Mouse (Mus musculus): ENCODE measurements at regions not wholly inside any gene's neighbourhood (a gene's known extent, or its start where the extent isn't known, plus 50 kb on each side); places are given as distances from the start of the nearest gene placed in this dataset.

GRCm38 (mm10) chr14:31930367-31930766 lies 98.4 kb upstream of the Galnt15 start:
- H3K4me3 ChIP-seq: no peak overlapping the region
- H3K9ac ChIP-seq: no peak overlapping the region
- H3K9me3 ChIP-seq: peaks cover 6% of the 10 kb centered on the region; the same call in 1 of the 2 replicates
- H3K4me1 ChIP-seq: peaks cover 27% of the 10 kb centered on the region
- WGBS: 46% methylated on average over 9 of the region's 9 CpGs
- H3K4me2 ChIP-seq (replicated peaks): 0 out of 2 replicates have a peak overlapping the region, but pooled peaks have one; percentile 14
- peak overlapping the region; percentile 70; the same call in 1 of the 2 replicates for H3K27ac ChIP-seq
- H3K27me3 ChIP-seq: no peaks in the 10 kb centered on the region
- H3K36me3 ChIP-seq: no peaks in the 10 kb centered on the region
- no peak for ATAC-seq (ENCODE audit: low FRiP score, low read depth)

- WGBS: 81% methylated on average over 5 of the region's 5 CpGs
- ATAC-seq (ENCODE audit: low FRiP score, low read depth): no peak
- H3K36me3 ChIP-seq: no peaks in the 10 kb centered on the region
- H3K9me3 ChIP-seq: no peaks in the 10 kb centered on the region
- peaks cover 27% of the 10 kb centered on the region for H3K4me1 ChIP-seq
- H3K4me3 ChIP-seq: no peak overlapping the region
- no peaks in the 10 kb centered on the region for H3K27me3 ChIP-seq
- no peak overlapping the region for H3K27ac ChIP-seq
- no peak overlapping the region for H3K4me2 ChIP-seq (replicated peaks)
- H3K9ac ChIP-seq: no peak overlapping the region
These were observed 96.8 kb upstream of the Galnt15 start for GRCm38 (mm10) chr14:31931971-31932370.

- H3K9ac ChIP-seq: peak overlapping the region; percentile 63; the same call in 1 of the 2 replicates
- H3K4me2 ChIP-seq (replicated peaks): peak overlapping the region; percentile 71
- H3K36me3 ChIP-seq: no peaks in the 10 kb centered on the region
- no peak overlapping the region for H3K27ac ChIP-seq
- no peak for ATAC-seq (ENCODE audit: low FRiP score, low read depth)
- peaks cover 27% of the 10 kb centered on the region for H3K4me1 ChIP-seq
- H3K9me3 ChIP-seq: 0 out of 2 replicates have a peak, but pooled peaks cover 4% of the 10 kb centered on the region
- WGBS: 1% methylated on average over 9 of the region's 9 CpGs
- H3K4me3 ChIP-seq: peak overlapping the region; percentile 42
- no peaks in the 10 kb centered on the region for H3K27me3 ChIP-seq
These were observed 95.3 kb upstream of the Galnt15 start for GRCm38 (mm10) chr14:31933441-31933840.

- peaks cover 27% of the 10 kb centered on the region for H3K4me1 ChIP-seq
- WGBS: 0% methylated on average over 12 of the region's 13 CpGs
- H3K9me3 ChIP-seq: 0 out of 2 replicates have a peak, but pooled peaks cover 4% of the 10 kb centered on the region
- H3K9ac ChIP-seq: peak overlapping the region; percentile 63
- H3K4me3 ChIP-seq: peak overlapping the region; percentile 42
- H3K4me2 ChIP-seq (replicated peaks): peak overlapping the region; percentile 71
- ATAC-seq (ENCODE audit: low FRiP score, low read depth): peak; percentile 71
- no peak overlapping the region for H3K27ac ChIP-seq
- no peaks in the 10 kb centered on the region for H3K36me3 ChIP-seq
- no peaks in the 10 kb centered on the region for H3K27me3 ChIP-seq
These were observed 94.9 kb upstream of the Galnt15 start for GRCm38 (mm10) chr14:31933841-31934271.

- under 1% methylated on average over 5 of the region's 6 CpGs for whole genome bisulfite sequencing
- Histone ChIP-seq H3K4me2 (replicated peaks) (peak overlapping the region; percentile 71), H3K27me3 (no peaks in the 10 kb centered on the region), H3K4me1 (peaks cover 27% of the 10 kb centered on the region), H3K9me3 (0 out of 2 replicates have a peak, but pooled peaks cover 4% of the 10 kb centered on the region), H3K36me3 (no peaks in the 10 kb centered on the region), H3K4me3 (peak overlapping the region; percentile 42), H3K9ac (peak overlapping the region; percentile 63), H3K27ac (peak overlapping the region; percentile 48; the same call in 1 of the 2 replicates)
- peak; percentile 43; the same call in 1 of the 2 replicates for ATAC-seq (ENCODE audit: low FRiP score, low read depth)
These were observed 94.5 kb upstream of the Galnt15 start for GRCm38 (mm10) chr14:31934321-31934720.

- H3K9ac ChIP-seq: peak overlapping the region; percentile 63; the same call in 1 of the 2 replicates
- 0 out of 2 replicates have a peak, but pooled peaks cover 4% of the 10 kb centered on the region for H3K9me3 ChIP-seq
- 21% methylated on average over 3 of the region's 3 CpGs for whole genome bisulfite sequencing
- H3K27me3 ChIP-seq: no peaks in the 10 kb centered on the region
- H3K27ac ChIP-seq: no peak overlapping the region
- no peaks in the 10 kb centered on the region for H3K36me3 ChIP-seq
- H3K4me3 ChIP-seq: peak overlapping the region; percentile 42
- H3K4me2 ChIP-seq (replicated peaks): peak overlapping the region; percentile 71
- H3K4me1 ChIP-seq: peaks cover 27% of the 10 kb centered on the region
- ATAC-seq (ENCODE audit: low FRiP score, low read depth): no peak
These were observed 94.0 kb upstream of the Galnt15 start for GRCm38 (mm10) chr14:31934771-31935170.

GRCm38 (mm10) chr14:31935411-31935810 lies 93.4 kb upstream of the Galnt15 start:
- no peak overlapping the region for H3K9ac ChIP-seq
- peaks cover 24% of the 10 kb centered on the region for H3K4me1 ChIP-seq
- no peak overlapping the region for H3K4me3 ChIP-seq
- no peak overlapping the region for H3K4me2 ChIP-seq (replicated peaks)
- no peak for ATAC-seq (ENCODE audit: low FRiP score, low read depth)
- no peak overlapping the region for H3K27ac ChIP-seq
- 50% methylated on average over 3 of the region's 3 CpGs for WGBS
- no peaks in the 10 kb centered on the region for H3K27me3 ChIP-seq
- H3K9me3 ChIP-seq: 0 out of 2 replicates have a peak, but pooled peaks cover 4% of the 10 kb centered on the region
- no peaks in the 10 kb centered on the region for H3K36me3 ChIP-seq

- H3K27me3 ChIP-seq: no peaks in the 10 kb centered on the region
- WGBS: 87% methylated on average over 3 of the region's 3 CpGs
- no peak for ATAC-seq (ENCODE audit: low FRiP score, low read depth)
- no peak overlapping the region for H3K27ac ChIP-seq
- peaks cover 15% of the 10 kb centered on the region for H3K4me1 ChIP-seq
- no peak overlapping the region for H3K9ac ChIP-seq
- H3K4me2 ChIP-seq (replicated peaks): no peak overlapping the region
- H3K9me3 ChIP-seq: 0 out of 2 replicates have a peak, but pooled peaks cover 4% of the 10 kb centered on the region
- no peaks in the 10 kb centered on the region for H3K36me3 ChIP-seq
- no peak overlapping the region for H3K4me3 ChIP-seq
These were observed 92.2 kb upstream of the Galnt15 start for GRCm38 (mm10) chr14:31936581-31936980.

GRCm38 (mm10) chr14:31940900-31941299 lies 87.9 kb upstream of the Galnt15 start:
- no peak for ATAC-seq (ENCODE audit: low FRiP score, low read depth)
- H3K4me3 ChIP-seq: no peak overlapping the region
- WGBS: 77% methylated on average over 6 of the region's 6 CpGs
- no peaks in the 10 kb centered on the region for H3K27me3 ChIP-seq
- no peaks in the 10 kb centered on the region for H3K4me1 ChIP-seq
- H3K9me3 ChIP-seq: 0 out of 2 replicates have a peak, but pooled peaks cover 4% of the 10 kb centered on the region
- no peak overlapping the region for H3K27ac ChIP-seq
- H3K9ac ChIP-seq: no peak overlapping the region
- no peak overlapping the region for H3K4me2 ChIP-seq (replicated peaks)
- H3K36me3 ChIP-seq: no peaks in the 10 kb centered on the region

GRCm38 (mm10) chr14:31942266-31942960 lies 86.4 kb upstream of the Galnt15 start:
- 0 out of 2 replicates have a peak, but pooled peaks cover 4% of the 10 kb centered on the region for H3K9me3 ChIP-seq
- ATAC-seq (ENCODE audit: low FRiP score, low read depth): no peak
- H3K27ac ChIP-seq: no peak overlapping the region
- H3K4me2 ChIP-seq (replicated peaks): no peak overlapping the region
- whole genome bisulfite sequencing: 52% methylated on average over 3 of the region's 3 CpGs
- H3K4me1 ChIP-seq: no peaks in the 10 kb centered on the region
- no peaks in the 10 kb centered on the region for H3K36me3 ChIP-seq
- no peak overlapping the region for H3K4me3 ChIP-seq
- no peak overlapping the region for H3K9ac ChIP-seq
- H3K27me3 ChIP-seq: no peaks in the 10 kb centered on the region

- no peaks in the 10 kb centered on the region for H3K9me3 ChIP-seq
- H3K27ac ChIP-seq: no peak overlapping the region
- ATAC-seq (ENCODE audit: low FRiP score, low read depth): no peak
- no peak overlapping the region for H3K4me3 ChIP-seq
- no peaks in the 10 kb centered on the region for H3K36me3 ChIP-seq
- H3K4me2 ChIP-seq (replicated peaks): no peak overlapping the region
- H3K27me3 ChIP-seq: no peaks in the 10 kb centered on the region
- 79% methylated on average over 6 of the region's 6 CpGs for WGBS
- no peak overlapping the region for H3K9ac ChIP-seq
- H3K4me1 ChIP-seq: no peaks in the 10 kb centered on the region
These were observed 84.1 kb upstream of the Galnt15 start for GRCm38 (mm10) chr14:31944682-31945081.

GRCm38 (mm10) chr14:31945125-31945524 lies 83.7 kb upstream of the Galnt15 start:
- Histone ChIP-seq H3K9me3 (no peaks in the 10 kb centered on the region), H3K4me1 (no peaks in the 10 kb centered on the region), H3K4me2 (replicated peaks) (no peak overlapping the region), H3K27me3 (no peaks in the 10 kb centered on the region), H3K9ac (no peak overlapping the region), H3K4me3 (no peak overlapping the region), H3K27ac (no peak overlapping the region), H3K36me3 (no peaks in the 10 kb centered on the region)
- no peak for ATAC-seq (ENCODE audit: low FRiP score, low read depth)
- 53% methylated on average over 7 of the region's 7 CpGs for WGBS
